Mouse (Mus musculus) T-helper 1 cell (primary cell): Measurements from ENCODE around the gene Exosc8.
"Not testable (repeated sequence)": the region's sequence is repeated elsewhere in the genome, so short reads cannot be mapped to it uniquely, and the experiment has no call there.

Source experiments
- in situ Hi-C: fragments of 300-600 bp; cut with MboI, MseI; formaldehyde crosslinking; loops from one replicate; pipeline ENCODE4 v1.15.1; 2025; ENCODE audit warnings: high pct_unique_total_duplicates

Gene Exosc8

GRCm38 (mm10) chr3:54735247-54736046 is at the start of gene Exosc8, which contains the start of gene Alg5:
Gene Exosc8 (minus strand): TSS chr3:54735393.
Gene Alg5 (plus strand): TSS chr3:54735539.
- in situ Hi-C loops = loop anchor here (25.0 kb wide), 1 partner anchor 873 kb away; the partner anchor contains the start of gene Ufm1

- in situ Hi-C loops = no loop called here
Measured at GRCm38 (mm10) chr3:54775989-54776631, 40.9 kb upstream of the Exosc8 start.

- in situ Hi-C loops = no loop called here
Measured at GRCm38 (mm10) chr3:54773613-54774012, 38.4 kb upstream of the Exosc8 start.

GRCm38 (mm10) chr3:54769349-54770275 is 34.4 kb upstream of the Exosc8 start:
- in situ Hi-C loops = no loop called here

GRCm38 (mm10) chr3:54768592-54768991 is 33.4 kb upstream of the Exosc8 start:
- in situ Hi-C loops = no loop called here

- in situ Hi-C loops = no loop called here
Measured at GRCm38 (mm10) chr3:54766811-54767210, 31.6 kb upstream of the Exosc8 start.

GRCm38 (mm10) chr3:54766034-54766433 is 30.8 kb upstream of the Exosc8 start:
- in situ Hi-C loops = no loop called here

GRCm38 (mm10) chr3:54765521-54765920 is 30.3 kb upstream of the Exosc8 start:
- in situ Hi-C loops = not testable (repeated sequence)

GRCm38 (mm10) chr3:54764418-54764817 is 29.2 kb upstream of the Exosc8 start:
- in situ Hi-C loops = no loop called here

- in situ Hi-C loops = no loop called here
Measured at GRCm38 (mm10) chr3:54761258-54761657, 26.1 kb upstream of the Exosc8 start.

- in situ Hi-C loops = no loop called here
Measured at GRCm38 (mm10) chr3:54760321-54761115, 25.3 kb upstream of the Exosc8 start.

GRCm38 (mm10) chr3:54759211-54759610 is 24.0 kb upstream of the Exosc8 start:
- in situ Hi-C loops = no loop called here

- in situ Hi-C loops = no loop called here
Measured at GRCm38 (mm10) chr3:54757446-54757845, 22.3 kb upstream of the Exosc8 start.

- in situ Hi-C loops = no loop called here
Measured at GRCm38 (mm10) chr3:54756058-54756457, 20.9 kb upstream of the Exosc8 start.

- in situ Hi-C loops = no loop called here
Measured at GRCm38 (mm10) chr3:54755145-54756041, 20.2 kb upstream of the Exosc8 start, which contains the start of gene Smad9. Gene Smad9 (plus strand): TSS chr3:54755582.

GRCm38 (mm10) chr3:54753411-54753810 is 18.2 kb upstream of the Exosc8 start:
- in situ Hi-C loops = no loop called here

GRCm38 (mm10) chr3:54745799-54746198 is 10.6 kb upstream of the Exosc8 start:
- in situ Hi-C loops = loop anchor here (25.0 kb wide), 1 partner anchor 883 kb away; the partner anchor contains the start of gene Ufm1

- in situ Hi-C loops = loop anchor here (25.0 kb wide), 1 partner anchor 880 kb away; the partner anchor contains the start of gene Ufm1
Measured at GRCm38 (mm10) chr3:54741965-54742364, 6.8 kb upstream of the Exosc8 start.

GRCm38 (mm10) chr3:54737317-54737716 is 2.1 kb upstream of the Exosc8 start:
- in situ Hi-C loops = loop anchor here (25.0 kb wide), 1 partner anchor 875 kb away; the partner anchor contains the start of gene Ufm1
